In the genomic region with DNA sequence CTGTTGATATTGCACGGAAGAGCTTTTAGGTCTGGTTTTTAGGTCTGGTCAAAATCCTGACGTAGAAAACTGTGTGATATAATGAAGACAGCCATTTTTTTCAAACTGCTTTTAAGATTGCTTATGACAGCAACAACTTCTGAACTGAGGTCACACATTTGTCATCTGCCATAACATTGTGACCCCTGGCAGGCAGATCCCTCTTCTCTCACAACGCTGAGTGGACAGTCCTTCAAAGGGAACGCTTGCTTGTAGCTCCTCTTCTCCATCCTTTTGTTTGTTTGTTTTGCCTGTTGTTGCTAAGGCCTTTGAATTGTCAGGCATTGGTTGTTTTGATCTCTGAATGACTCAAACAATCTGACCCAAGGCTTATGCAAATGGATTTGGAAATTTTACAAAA, we compare ENCODE assay signal across 14 mouse cellular contexts. TPM values are rescaled to one million over a fixed set of nuclear protein-coding genes. Genes with fewer than 3 reads are reported as not detected.
"Had no signal": no experiment of that assay in that cellular context is flagged by ENCODE, and none has a peak within 500 bp of the region (broad histone marks: within the 10 kb centered on the region; RNA-seq: fewer than 3 reads in every experiment).

No protein-coding gene starts in this region.

- H3K27me3 ChIP-seq: intestine, embryonic 15.5 days; liver, embryonic 13.5 days; midbrain, embryonic 15.5 days; neural tube, embryonic 12.5 days; stomach, embryonic 15.5 days had no signal

- H3K9ac ChIP-seq: intestine, embryonic 15.5 days; limb, embryonic 12.5 days; liver, embryonic 13.5 days; liver, postnatal 0 days; midbrain, embryonic 15.5 days; neural tube, embryonic 12.5 days; stomach, embryonic 15.5 days had no signal

- DNase-seq: kidney, adult 8-10 months; liver; liver, embryonic 13.5 days; liver, postnatal 0 days; thymus, postnatal 4 days had no signal

- H3K36me3 ChIP-seq: intestine, embryonic 15.5 days; limb, embryonic 12.5 days; liver, embryonic 13.5 days; midbrain, embryonic 15.5 days; neural tube, embryonic 12.5 days; stomach, embryonic 15.5 days had no signal

- H3K9me3 ChIP-seq: intestine, embryonic 15.5 days; limb, embryonic 12.5 days; liver, embryonic 13.5 days; megakaryocyte, embryonic 14.5 days; midbrain, embryonic 15.5 days; neural tube, embryonic 12.5 days; stomach, embryonic 15.5 days had no signal

- H3K27ac ChIP-seq: intestine, embryonic 15.5 days; layer of hippocampus, adult 2 months; limb, embryonic 12.5 days; liver, embryonic 13.5 days; macrophage; midbrain, embryonic 15.5 days; neural tube, embryonic 12.5 days; stomach, embryonic 15.5 days had no signal

- H3K4me3 ChIP-seq: intestine, embryonic 15.5 days; layer of hippocampus, adult 2 months; limb, embryonic 12.5 days; liver, embryonic 13.5 days; megakaryocyte, embryonic 14.5 days; midbrain, embryonic 15.5 days; neural tube, embryonic 12.5 days; stomach, embryonic 15.5 days had no signal

- ATAC-seq: intestine, embryonic 15.5 days; liver, postnatal 0 days; midbrain, embryonic 15.5 days had no signal

- H3K4me1 ChIP-seq: intestine, embryonic 15.5 days; limb, embryonic 12.5 days; megakaryocyte, embryonic 14.5 days; midbrain, embryonic 15.5 days; stomach, embryonic 15.5 days had no signal

- H3K4me2 ChIP-seq: intestine, embryonic 15.5 days; limb, embryonic 12.5 days; liver, embryonic 13.5 days; midbrain, embryonic 11.5 days; midbrain, embryonic 15.5 days; neural tube, embryonic 12.5 days; stomach, embryonic 15.5 days had no signal

RNA-seq across cellular contexts. Expression of a gene that starts 51.0 kb away (rescaled TPM):
- polyA plus RNA-seq: intestine, embryonic 15.5 days; limb, embryonic 12.5 days; liver, embryonic 13.5 days; liver, postnatal 0 days; macrophage; midbrain, embryonic 11.5 days; midbrain, embryonic 15.5 days; neural tube, embryonic 12.5 days; stomach, embryonic 15.5 days had no signal
